Mouse (Mus musculus): ENCODE data around the gene Sptbn1. TPM values are rescaled to one million over a fixed set of nuclear protein-coding genes. Genes with fewer than 3 reads are reported as not detected.
A peak's percentile ranks its signal among the peaks of the same experiment; 100 is the strongest.

Gene Sptbn1
- polyA plus RNA-seq, 1 experiment from 2014 or later = 69.7 TPM

DNA sequence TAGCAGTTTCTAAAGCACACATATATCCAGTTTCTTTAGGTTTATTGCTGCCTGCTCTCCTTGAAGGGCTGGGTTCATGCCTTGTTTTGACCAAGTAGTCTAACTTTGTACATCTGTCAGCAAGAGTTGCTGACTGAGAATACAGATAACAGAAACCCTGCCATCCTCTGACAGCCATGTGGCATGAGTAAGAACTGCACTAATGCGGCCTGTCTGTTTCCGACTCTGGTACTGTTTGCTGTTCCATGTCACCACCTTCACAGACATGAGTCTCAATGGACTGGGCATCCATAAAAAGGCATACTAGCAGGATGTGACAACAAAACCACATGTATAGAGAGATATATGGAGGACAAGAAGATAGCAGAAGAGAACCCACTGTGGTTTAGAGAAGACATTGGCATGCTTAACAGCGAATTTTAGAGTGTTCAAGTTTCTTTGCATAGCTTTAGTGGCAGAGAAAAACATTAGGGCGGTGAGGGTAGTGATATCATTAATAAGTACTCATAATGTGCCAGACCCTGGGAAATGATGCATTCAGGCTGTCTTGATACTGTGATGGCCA lies 18.4 kb downstream of the Sptbn1 start:
- H3K36me3 ChIP-seq (replicated peaks; ENCODE audit: control insufficient read depth, insufficient read depth, low read depth, low read length) = no peaks in the 10 kb centered on the region
- H3K4me3 ChIP-seq (ENCODE audit: low read depth, low read length) = no peak overlapping the region
- ATAC-seq (replicated peaks; ENCODE audit: insufficient number of reproducible peaks, low FRiP score, low TSS enrichment, low read depth) (no peak), DNase-seq (ENCODE audit: low spot score) (no peak)
- no peaks in the 10 kb centered on the region for H3K4me1 ChIP-seq (ENCODE audit: control insufficient read depth, insufficient read depth, low read length)
- 85% methylated on average over 4 of the region's 4 CpGs for WGBS
- no peaks in the 10 kb centered on the region for H3K9me3 ChIP-seq (replicated peaks; ENCODE audit: control insufficient read depth, low read length)
- no peaks in the 10 kb centered on the region for H3K27me3 ChIP-seq (ENCODE audit: control insufficient read depth, insufficient read depth, low read length)
- H3K9ac ChIP-seq (replicated peaks; ENCODE audit: low read length) = no peak overlapping the region
- H3K4me2 ChIP-seq (ENCODE audit: low read depth, low read length) = no peak overlapping the region
- no peak overlapping the region for H3K27ac ChIP-seq (replicated peaks; ENCODE audit: low read depth, low read length)

DNA sequence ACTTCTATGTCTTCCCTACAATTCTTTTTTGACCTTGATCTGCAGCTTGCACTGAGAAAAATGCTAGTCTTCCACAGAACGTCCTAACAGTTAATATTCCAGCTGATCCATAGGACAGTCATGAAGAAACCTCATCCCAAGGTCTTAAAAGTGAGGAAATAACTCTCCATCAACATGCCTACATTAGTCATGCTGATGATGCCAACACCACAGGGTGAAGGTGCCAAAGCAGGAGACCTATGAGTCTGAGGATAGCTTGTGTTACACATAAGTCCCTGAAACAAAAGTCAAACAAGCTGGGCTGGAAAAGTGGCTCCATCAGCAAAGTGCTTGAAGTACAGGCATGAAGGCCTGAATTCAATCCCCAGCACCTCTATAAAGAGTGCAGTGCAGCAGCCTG lies 20.9 kb downstream of the Sptbn1 start:
- H3K4me1 ChIP-seq (ENCODE audit: control insufficient read depth, insufficient read depth, low read length) = no peaks in the 10 kb centered on the region

DNA sequence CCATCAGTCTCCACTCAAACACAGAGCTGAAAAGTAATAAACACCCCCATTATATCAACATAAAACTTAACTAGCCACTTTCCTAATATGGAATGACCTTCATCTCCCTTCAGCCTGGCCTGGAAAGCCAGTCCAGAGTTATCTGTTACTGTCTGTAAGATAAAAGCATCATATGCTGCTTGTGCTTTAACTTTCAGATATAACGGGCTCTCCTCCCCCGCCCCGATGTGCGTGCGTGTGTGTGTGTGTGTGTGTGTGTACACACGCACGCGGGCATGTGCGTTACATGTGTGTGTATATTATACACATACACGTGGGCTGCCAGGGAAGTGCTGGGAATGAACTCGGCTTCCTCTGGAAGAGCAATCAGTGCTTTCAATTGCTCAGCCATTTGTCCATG lies 21.8 kb downstream of the Sptbn1 start:
- H3K9me3 ChIP-seq (replicated peaks; ENCODE audit: control insufficient read depth, low read length) = no peaks in the 10 kb centered on the region
- DNase-seq (ENCODE audit: low spot score) (no peak), ATAC-seq (replicated peaks; ENCODE audit: insufficient number of reproducible peaks, low FRiP score, low TSS enrichment, low read depth) (no peak)
- no peaks in the 10 kb centered on the region for H3K4me1 ChIP-seq (ENCODE audit: control insufficient read depth, insufficient read depth, low read length)
- H3K9ac ChIP-seq (replicated peaks; ENCODE audit: low read length) = no peak overlapping the region
- H3K36me3 ChIP-seq (replicated peaks; ENCODE audit: control insufficient read depth, insufficient read depth, low read depth, low read length) = no peaks in the 10 kb centered on the region
- H3K27ac ChIP-seq (replicated peaks; ENCODE audit: low read depth, low read length) = no peak overlapping the region
- no peaks in the 10 kb centered on the region for H3K27me3 ChIP-seq (ENCODE audit: control insufficient read depth, insufficient read depth, low read length)
- no peak overlapping the region for H3K4me3 ChIP-seq (ENCODE audit: low read depth, low read length)
- no peak overlapping the region for H3K4me2 ChIP-seq (ENCODE audit: low read depth, low read length)
- WGBS = 95% methylated on average over 11 of the region's 11 CpGs

More for the DNA sequence above, 20.9 kb downstream of the Sptbn1 start:
- Histone ChIP-seq H3K27me3 (ENCODE audit: control insufficient read depth, insufficient read depth, low read length) (no peaks in the 10 kb centered on the region), H3K4me3 (ENCODE audit: low read depth, low read length) (no peak overlapping the region), H3K4me2 (ENCODE audit: low read depth, low read length) (no peak overlapping the region), H3K27ac (replicated peaks; ENCODE audit: low read depth, low read length) (no peak overlapping the region), H3K9ac (replicated peaks; ENCODE audit: low read length) (no peak overlapping the region), H3K36me3 (replicated peaks; ENCODE audit: control insufficient read depth, insufficient read depth, low read depth, low read length) (no peaks in the 10 kb centered on the region), H3K9me3 (replicated peaks; ENCODE audit: control insufficient read depth, low read length) (no peaks in the 10 kb centered on the region)
- ATAC-seq (replicated peaks; ENCODE audit: insufficient number of reproducible peaks, low FRiP score, low TSS enrichment, low read depth) (no peak), DNase-seq (ENCODE audit: low spot score) (no peak)
- WGBS = 76% methylated on average over 1 of the region's 1 CpGs

DNA sequence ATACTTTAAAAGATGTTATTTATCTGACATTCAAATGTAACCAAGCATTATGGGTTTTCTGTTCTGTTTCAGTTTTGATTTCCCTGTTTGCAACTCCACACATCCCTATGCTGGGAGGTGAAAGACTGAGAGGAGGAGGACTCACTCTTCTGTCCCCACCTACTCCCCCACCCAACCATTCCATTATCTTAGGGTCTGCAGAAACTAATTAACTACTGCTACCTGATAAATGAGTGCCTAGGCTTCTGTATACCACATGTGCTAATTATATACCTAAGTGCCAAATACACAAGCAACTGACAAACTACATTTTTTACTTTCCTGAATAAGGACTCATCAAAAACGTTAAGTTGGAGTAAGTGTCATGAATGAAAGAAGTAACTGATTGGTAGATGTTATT lies 23.8 kb downstream of the Sptbn1 start:
- Histone ChIP-seq H3K27me3 (ENCODE audit: control insufficient read depth, insufficient read depth, low read length) (no peaks in the 10 kb centered on the region), H3K4me2 (ENCODE audit: low read depth, low read length) (no peak overlapping the region), H3K4me1 (ENCODE audit: control insufficient read depth, insufficient read depth, low read length) (no peaks in the 10 kb centered on the region), H3K4me3 (ENCODE audit: low read depth, low read length) (no peak overlapping the region), H3K9ac (replicated peaks; ENCODE audit: low read length) (no peak overlapping the region), H3K9me3 (replicated peaks; ENCODE audit: control insufficient read depth, low read length) (no peaks in the 10 kb centered on the region), H3K36me3 (replicated peaks; ENCODE audit: control insufficient read depth, insufficient read depth, low read depth, low read length) (no peaks in the 10 kb centered on the region), H3K27ac (replicated peaks; ENCODE audit: low read depth, low read length) (no peak overlapping the region)
- WGBS = 82% methylated on average over 1 of the region's 1 CpGs
- DNase-seq (ENCODE audit: low spot score) (no peak), ATAC-seq (replicated peaks; ENCODE audit: insufficient number of reproducible peaks, low FRiP score, low TSS enrichment, low read depth) (no peak)

DNA sequence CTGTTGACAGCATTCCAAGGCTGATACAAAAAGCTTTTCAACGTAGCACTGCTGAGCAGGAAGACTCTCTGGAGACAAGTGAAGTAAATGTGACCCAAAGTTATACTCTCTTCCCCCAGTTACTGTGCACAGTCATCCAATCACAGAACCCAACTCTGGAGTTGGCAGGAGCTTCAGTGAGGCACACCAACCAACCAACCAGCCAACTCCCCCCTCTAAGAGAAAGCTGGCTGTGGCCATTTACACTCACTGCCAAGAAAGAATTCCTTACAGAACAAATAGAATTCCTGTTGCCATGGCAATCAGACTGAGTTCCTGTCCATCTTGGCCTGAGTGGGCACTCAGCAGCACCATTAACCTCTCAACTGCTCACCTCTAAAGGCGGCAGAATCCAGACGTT lies 24.4 kb downstream of the Sptbn1 start:
- Histone ChIP-seq H3K36me3 (replicated peaks; ENCODE audit: control insufficient read depth, insufficient read depth, low read depth, low read length) (no peaks in the 10 kb centered on the region), H3K4me2 (ENCODE audit: low read depth, low read length) (no peak overlapping the region), H3K4me3 (ENCODE audit: low read depth, low read length) (no peak overlapping the region), H3K4me1 (ENCODE audit: control insufficient read depth, insufficient read depth, low read length) (no peaks in the 10 kb centered on the region), H3K9ac (replicated peaks; ENCODE audit: low read length) (no peak overlapping the region), H3K9me3 (replicated peaks; ENCODE audit: control insufficient read depth, low read length) (no peaks in the 10 kb centered on the region), H3K27ac (replicated peaks; ENCODE audit: low read depth, low read length) (no peak overlapping the region), H3K27me3 (ENCODE audit: control insufficient read depth, insufficient read depth, low read length) (no peaks in the 10 kb centered on the region)
- ATAC-seq (replicated peaks; ENCODE audit: insufficient number of reproducible peaks, low FRiP score, low TSS enrichment, low read depth) (no peak), DNase-seq (ENCODE audit: low spot score) (no peak)
- 63% methylated on average over 3 of the region's 3 CpGs for whole genome bisulfite sequencing

DNA sequence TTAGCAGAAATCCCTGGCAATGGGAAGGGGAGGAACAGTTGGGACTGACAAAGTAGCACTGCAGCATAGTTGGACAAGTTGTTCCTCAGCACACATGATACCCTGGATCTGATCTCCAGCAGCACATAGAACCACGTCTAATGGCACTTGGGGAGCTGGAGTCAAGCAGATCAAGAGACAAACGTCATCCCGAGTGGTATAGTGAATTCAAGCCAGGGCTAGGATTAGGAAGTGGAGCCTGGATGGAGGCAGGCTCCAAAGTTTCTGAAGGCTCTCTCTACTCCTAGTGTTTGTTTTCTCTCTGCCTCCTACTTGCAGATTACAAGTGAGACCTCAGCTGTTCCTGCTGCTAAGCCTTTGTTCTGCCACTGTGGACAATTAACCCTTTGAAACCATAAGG lies 27.1 kb downstream of the Sptbn1 start:
- H3K4me2 ChIP-seq (ENCODE audit: low read depth, low read length) = no peak overlapping the region
- H3K9ac ChIP-seq (replicated peaks; ENCODE audit: low read length) = no peak overlapping the region
- no peaks in the 10 kb centered on the region for H3K4me1 ChIP-seq (ENCODE audit: control insufficient read depth, insufficient read depth, low read length)
- H3K36me3 ChIP-seq (replicated peaks; ENCODE audit: control insufficient read depth, insufficient read depth, low read depth, low read length) = no peaks in the 10 kb centered on the region
- H3K9me3 ChIP-seq (replicated peaks; ENCODE audit: control insufficient read depth, low read length) = no peaks in the 10 kb centered on the region
- 49% methylated on average over 3 of the region's 3 CpGs for WGBS
- H3K27ac ChIP-seq (replicated peaks; ENCODE audit: low read depth, low read length) = no peak overlapping the region
- no peak overlapping the region for H3K4me3 ChIP-seq (ENCODE audit: low read depth, low read length)
- no peaks in the 10 kb centered on the region for H3K27me3 ChIP-seq (ENCODE audit: control insufficient read depth, insufficient read depth, low read length)
- no peak for DNase-seq (ENCODE audit: low spot score)
- no peak for ATAC-seq (replicated peaks; ENCODE audit: insufficient number of reproducible peaks, low FRiP score, low TSS enrichment, low read depth)

DNA sequence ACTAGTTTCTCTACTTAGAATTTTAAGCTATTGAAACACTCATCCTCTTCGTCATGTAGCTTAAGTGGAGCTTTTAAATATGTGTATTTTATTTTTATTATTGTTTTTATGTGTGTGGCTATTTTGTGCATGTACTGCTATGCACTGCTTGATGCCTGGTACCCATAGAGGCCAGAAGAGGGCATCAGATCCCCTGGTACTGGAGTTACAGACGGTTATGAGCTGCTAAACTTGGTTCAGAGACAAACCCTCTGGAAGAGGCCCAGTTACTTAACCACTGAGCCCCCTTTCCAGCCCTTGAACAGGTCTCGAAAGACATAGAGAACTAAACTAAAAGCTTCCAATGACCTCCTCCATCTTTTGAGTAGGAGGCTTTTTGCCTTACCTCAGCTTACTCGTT lies 30.0 kb downstream of the Sptbn1 start:
- peak; percentile 17 for DNase-seq (ENCODE audit: low spot score)
- Histone ChIP-seq H3K36me3 (replicated peaks; ENCODE audit: control insufficient read depth, insufficient read depth, low read depth, low read length) (no peaks in the 10 kb centered on the region), H3K4me1 (ENCODE audit: control insufficient read depth, insufficient read depth, low read length) (no peaks in the 10 kb centered on the region), H3K4me3 (ENCODE audit: low read depth, low read length) (no peak overlapping the region), H3K4me2 (ENCODE audit: low read depth, low read length) (no peak overlapping the region), H3K9me3 (replicated peaks; ENCODE audit: control insufficient read depth, low read length) (no peaks in the 10 kb centered on the region), H3K27me3 (ENCODE audit: control insufficient read depth, insufficient read depth, low read length) (no peaks in the 10 kb centered on the region), H3K9ac (replicated peaks; ENCODE audit: low read length) (no peak overlapping the region), H3K27ac (replicated peaks; ENCODE audit: low read depth, low read length) (no peak overlapping the region)
- 63% methylated on average over 4 of the region's 4 CpGs for WGBS
- ATAC-seq (replicated peaks; ENCODE audit: insufficient number of reproducible peaks, low FRiP score, low TSS enrichment, low read depth) = no peak

DNA sequence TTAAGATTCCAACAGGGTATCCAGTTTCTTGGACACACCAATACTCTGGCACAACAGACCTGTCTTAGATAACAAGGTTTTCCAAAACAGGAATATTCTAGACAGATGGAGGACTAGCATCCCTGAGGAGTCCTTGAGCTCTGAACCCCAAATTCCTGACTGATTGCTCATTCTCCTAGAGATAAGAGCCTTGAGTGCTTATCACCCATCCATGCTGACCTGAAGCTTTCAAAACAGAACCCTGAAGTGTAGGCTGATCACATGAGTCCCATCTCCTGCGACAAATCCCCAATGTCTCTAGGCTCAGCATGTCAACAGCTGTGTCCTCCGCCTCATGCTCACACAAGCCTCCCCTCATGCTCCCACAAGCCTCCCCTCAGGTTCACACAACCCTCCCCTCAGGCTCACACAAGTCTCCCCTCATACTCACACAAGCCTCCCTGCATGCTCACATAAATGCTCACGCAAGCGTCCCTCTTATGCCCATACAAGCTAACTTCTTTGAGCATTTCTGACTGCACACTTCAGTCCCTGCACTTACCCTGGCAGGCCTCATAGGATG lies 31.2 kb downstream of the Sptbn1 start:
- Histone ChIP-seq H3K36me3 (replicated peaks; ENCODE audit: control insufficient read depth, insufficient read depth, low read depth, low read length) (no peaks in the 10 kb centered on the region), H3K27me3 (ENCODE audit: control insufficient read depth, insufficient read depth, low read length) (no peaks in the 10 kb centered on the region), H3K4me2 (ENCODE audit: low read depth, low read length) (no peak overlapping the region), H3K4me1 (ENCODE audit: control insufficient read depth, insufficient read depth, low read length) (no peaks in the 10 kb centered on the region), H3K4me3 (ENCODE audit: low read depth, low read length) (no peak overlapping the region), H3K27ac (replicated peaks; ENCODE audit: low read depth, low read length) (no peak overlapping the region), H3K9me3 (replicated peaks; ENCODE audit: control insufficient read depth, low read length) (no peaks in the 10 kb centered on the region), H3K9ac (replicated peaks; ENCODE audit: low read length) (no peak overlapping the region)
- ATAC-seq (replicated peaks; ENCODE audit: insufficient number of reproducible peaks, low FRiP score, low TSS enrichment, low read depth) = no peak
- WGBS = 81% methylated on average over 4 of the region's 4 CpGs
- DNase-seq (ENCODE audit: low spot score) = no peak
